Mouse (Mus musculus): ENCODE measurements around the gene Stra8. TPM values are rescaled to one million over a fixed set of nuclear protein-coding genes. Genes with fewer than 3 reads are reported as not detected.

Gene Stra8
- not detected for total RNA-seq (2023)

DNA sequence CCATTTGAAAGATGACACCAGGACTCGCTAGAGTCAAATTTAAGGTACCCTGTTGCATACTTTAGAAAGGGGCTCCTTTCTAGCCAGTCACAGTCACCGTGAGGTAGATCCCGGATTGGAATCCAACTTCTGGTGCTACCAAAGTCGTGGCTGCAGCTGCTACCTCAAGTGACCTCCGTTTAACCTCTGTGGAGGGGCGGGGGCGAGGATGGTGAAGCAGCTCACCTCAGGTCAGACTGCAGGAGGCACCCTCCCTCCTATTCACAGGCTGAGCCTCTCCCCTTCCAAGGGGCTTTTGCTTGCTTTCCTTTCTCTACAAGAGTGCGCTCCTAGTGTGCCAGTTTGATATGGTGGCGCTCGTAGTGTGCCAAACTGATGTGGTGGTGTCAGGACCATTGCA lies at the start of gene Stra8:
Gene Stra8 (plus strand): TSS at position 208 of the 400 bp plus-strand sequence.

DNA sequence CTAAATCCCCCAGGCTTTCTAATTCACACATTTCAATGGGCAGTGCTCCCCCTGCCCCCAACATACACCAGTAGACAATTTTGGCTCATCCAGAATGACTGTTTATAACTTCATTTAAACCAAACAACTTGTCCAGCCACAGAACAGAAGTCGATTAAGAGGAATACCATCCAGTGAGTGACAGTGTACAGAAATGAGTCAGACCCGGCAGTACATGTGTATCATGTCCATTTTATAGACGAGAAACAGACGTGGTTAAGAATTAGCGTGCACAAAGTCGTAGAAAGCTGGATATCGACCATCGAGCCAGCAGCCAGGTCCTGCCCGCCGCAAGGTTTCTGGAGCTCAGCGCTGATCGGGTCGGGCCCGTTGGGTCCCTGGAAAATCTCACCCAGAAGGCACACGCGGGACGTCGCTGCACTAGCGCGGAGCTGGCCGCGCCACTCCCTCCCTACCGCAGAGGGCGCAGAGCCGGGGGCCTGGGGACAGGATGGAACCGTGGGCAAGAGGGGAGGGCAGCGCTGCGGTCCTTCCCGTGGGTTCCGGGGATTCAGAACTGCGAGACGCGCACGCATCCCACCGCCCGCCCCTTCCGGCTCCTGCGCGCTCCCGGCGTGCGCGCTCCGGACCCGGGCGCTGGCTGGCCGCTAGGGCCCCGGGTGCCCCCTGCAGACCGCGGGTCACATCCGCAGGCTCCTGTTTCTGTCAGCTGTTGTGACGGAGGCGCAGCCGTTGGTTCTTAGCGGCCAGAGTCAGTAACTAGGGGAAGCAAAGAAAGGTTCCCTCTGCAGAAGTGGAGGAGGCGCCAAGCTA lies 42.2 kb upstream of the Stra8 start, which contains the start of gene Cyren:
Gene Cyren (minus strand): TSS at position 552 of the 813 bp plus-strand sequence.

DNA sequence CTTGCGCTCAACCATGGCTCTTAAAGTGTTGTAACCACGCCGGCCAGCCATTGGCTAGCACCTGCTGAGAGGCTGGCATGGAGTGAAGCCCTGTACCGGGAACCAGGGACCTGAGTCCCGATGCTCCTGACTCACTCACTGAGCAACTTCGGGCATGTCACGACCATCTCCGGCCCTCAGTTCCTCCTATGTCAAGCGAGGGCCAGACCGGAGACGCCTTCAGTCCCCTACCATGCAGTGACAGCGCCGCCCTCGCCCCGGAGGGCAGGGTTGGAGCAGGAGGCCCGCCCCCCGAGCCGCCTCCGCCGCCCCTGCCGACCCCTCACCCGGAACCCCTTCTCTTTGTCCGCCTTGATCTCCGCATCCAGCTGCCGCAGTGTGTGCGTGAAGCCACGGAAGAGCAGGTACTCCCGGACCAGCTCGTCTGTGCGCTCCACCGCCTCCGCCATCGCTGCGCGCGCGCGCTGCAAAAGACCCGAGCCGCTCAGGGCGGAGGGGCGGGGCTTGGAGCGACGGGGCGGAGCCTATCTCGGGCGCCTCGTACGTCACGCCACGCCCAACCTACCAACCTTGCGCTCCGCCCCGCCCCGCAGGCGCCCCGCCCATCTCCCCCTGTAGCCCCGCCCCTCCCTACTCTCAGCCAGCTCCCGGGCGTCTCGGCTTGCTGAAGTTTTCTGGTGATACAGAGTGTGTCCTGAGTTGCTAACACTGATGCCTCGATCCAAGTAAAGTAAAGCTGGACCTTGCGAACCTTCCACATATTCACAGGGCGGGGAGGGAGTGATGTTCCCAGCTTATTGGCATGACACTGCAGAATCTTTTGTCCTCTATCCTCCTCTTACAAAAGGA lies 9.4 kb upstream of the Stra8 start, which contains the start of gene Wdr91:
Gene Wdr91 (minus strand): TSS at position 506 of the 849 bp plus-strand sequence.

DNA sequence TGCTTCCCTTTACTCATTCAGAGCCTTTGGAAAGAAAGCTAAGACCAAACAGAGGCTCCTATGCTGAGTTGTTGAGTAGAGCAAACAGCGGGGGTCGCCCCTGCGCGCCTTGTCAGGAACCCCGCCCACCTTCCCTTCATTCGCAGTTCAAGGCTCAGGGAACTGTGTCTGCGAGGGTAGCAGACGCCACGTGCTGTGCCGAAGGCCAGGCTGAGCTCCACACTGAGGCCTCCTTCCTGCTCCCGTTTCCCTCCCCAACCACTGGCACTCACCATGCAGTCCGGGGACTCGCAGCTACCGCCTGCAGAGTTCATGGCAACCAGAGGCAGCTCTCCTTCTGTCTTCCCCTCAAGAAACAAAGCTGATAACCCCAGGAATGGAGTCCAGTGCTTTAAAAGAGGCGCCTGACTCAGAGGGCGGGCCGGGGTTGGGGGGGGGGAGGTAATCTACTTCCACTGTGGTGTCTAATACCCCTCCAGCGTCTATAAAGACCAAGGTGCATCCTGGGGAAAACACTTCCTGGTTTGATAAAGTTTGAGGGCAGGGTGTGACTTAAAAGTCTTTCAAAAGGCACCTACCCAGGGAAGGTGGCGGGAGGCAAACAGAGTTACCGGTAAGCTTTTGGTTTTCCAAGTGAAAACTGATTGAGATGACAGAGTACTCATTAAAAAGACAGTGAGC lies 68.3 kb downstream of the Stra8 start, which contains the start of gene Slc23a4:
Gene Slc23a4 (minus strand): TSS at position 324 of the 681 bp plus-strand sequence.

Other genes starting within 250 kb of the Stra8 start
- 3.3 TPM for gene Agbl3, start 139.7 kb upstream of the Stra8 start, total RNA-seq (2023)
- gene Tmem140, start 57.0 kb upstream of the Stra8 start, total RNA-seq (2023), result 7.1 TPM
- 7.7 TPM for gene Cyren, start 42.1 kb upstream of the Stra8 start, total RNA-seq (2023)
- 51.2 TPM for gene Wdr91, start 9.3 kb upstream of the Stra8 start, total RNA-seq (2023)
- 0.53 TPM for gene Slc23a4, start 68.2 kb downstream of the Stra8 start, total RNA-seq (2023)
- gene Cnot4, start 213.6 kb downstream of the Stra8 start, total RNA-seq (2023), result 41.4 TPM